Mouse (Mus musculus) gonadal fat pad, adult 2 months (tissue): ENCODE data around the gene Gm266. TPM values are rescaled to one million over a fixed set of nuclear protein-coding genes. Genes with fewer than 3 reads are reported as not detected.

Source experiments
- DNase-seq: peaks from one replicate; pipeline ENCODE4 v3.0.0-alpha.2; 2012; ENCODE audit warnings: low read depth
- polyA plus RNA-seq: library from polyadenylated mRNA; depleted of rRNA; stranded (reverse); fragments of >200 nt; gene quantifications from 2 replicates; pipeline ENCODE4 v1.2.3, GENCODE M21; 2012

The Gm266 gene
- polyA plus RNA-seq, 1 experiment = 37.6 TPM

GRCm38 (mm10) chr12:111503063-111503567 lies 17.5 kb upstream of the Gm266 start:
- no peak for DNase-seq

GRCm38 (mm10) chr12:111500725-111501124 lies 15.1 kb upstream of the Gm266 start:
- no peak for DNase-seq

- DNase-seq = no peak
Measured at GRCm38 (mm10) chr12:111499617-111500016, 14.0 kb upstream of the Gm266 start.

- no peak for DNase-seq
Measured at GRCm38 (mm10) chr12:111497076-111497475, 11.5 kb upstream of the Gm266 start.

- DNase-seq = no peak
Measured at GRCm38 (mm10) chr12:111494931-111495330, 9.3 kb upstream of the Gm266 start.

GRCm38 (mm10) chr12:111489261-111489865 lies 3.7 kb upstream of the Gm266 start:
- DNase-seq = no peak

GRCm38 (mm10) chr12:111486455-111486854 lies 832 bp upstream of the Gm266 start:
- no peak for DNase-seq

- DNase-seq = no peak
Measured at GRCm38 (mm10) chr12:111485046-111485651, 474 bp downstream of the Gm266 start.

GRCm38 (mm10) chr12:111479917-111480316 lies 5.7 kb downstream of the Gm266 start:
- no peak for DNase-seq

- DNase-seq = no peak
Measured at GRCm38 (mm10) chr12:111478924-111479323, 6.7 kb downstream of the Gm266 start.

- peak; percentile 68 for DNase-seq
Measured at GRCm38 (mm10) chr12:111474893-111475643, 10.6 kb downstream of the Gm266 start.

- DNase-seq = no peak
Measured at GRCm38 (mm10) chr12:111474384-111474783, 11.2 kb downstream of the Gm266 start.

- no peak for DNase-seq
Measured at GRCm38 (mm10) chr12:111472886-111473285, 12.7 kb downstream of the Gm266 start.

GRCm38 (mm10) chr12:111471721-111472120 lies 13.9 kb downstream of the Gm266 start:
- DNase-seq = no peak

- DNase-seq = no peak
Measured at GRCm38 (mm10) chr12:111471119-111471518, 14.5 kb downstream of the Gm266 start.

- DNase-seq = no peak
Measured at GRCm38 (mm10) chr12:111469507-111469906, 16.1 kb downstream of the Gm266 start.

GRCm38 (mm10) chr12:111468206-111468605 lies 17.4 kb downstream of the Gm266 start:
- no peak for DNase-seq

GRCm38 (mm10) chr12:111466369-111466768 lies 19.3 kb downstream of the Gm266 start:
- no peak for DNase-seq

GRCm38 (mm10) chr12:111463570-111463969 lies 22.1 kb downstream of the Gm266 start:
- DNase-seq = no peak

GRCm38 (mm10) chr12:111457742-111458141 lies 27.9 kb downstream of the Gm266 start:
- DNase-seq = no peak

GRCm38 (mm10) chr12:111455860-111456259 lies 29.8 kb downstream of the Gm266 start:
- DNase-seq = no peak

- DNase-seq = no peak
Measured at GRCm38 (mm10) chr12:111455311-111455846, 30.2 kb downstream of the Gm266 start.
